Mouse (Mus musculus) ovary, postnatal 10 days (tissue): ENCODE measurements at regions not wholly inside any gene's neighbourhood (a gene's known extent, or its start where the extent isn't known, plus 50 kb on each side); places are given as distances from the start of the nearest gene placed in this dataset.

Experiments used
- DNase-seq: peaks from one replicate; pipeline ENCODE4 v3.0.0; 2022; ENCODE audit warnings: low spot score

GRCm38 (mm10) chr12:110332616-110333154 is 53.8 kb downstream of the Dio3 start:
- DNase-seq = no peak

GRCm38 (mm10) chr12:110334609-110335008 is 55.7 kb downstream of the Dio3 start:
- no peak for DNase-seq

- DNase-seq = no peak
Observed at GRCm38 (mm10) chr12:110344280-110344827, 65.5 kb downstream of the Dio3 start.

- DNase-seq = no peak
Observed at GRCm38 (mm10) chr12:110349621-110350020, 70.8 kb downstream of the Dio3 start.

GRCm38 (mm10) chr12:110355851-110356250 is 77.0 kb downstream of the Dio3 start:
- no peak for DNase-seq

- DNase-seq = no peak
Observed at GRCm38 (mm10) chr12:110367102-110367501, 79.8 kb upstream of the Ppp2r5c start.

GRCm38 (mm10) chr12:110367822-110368221 is 79.1 kb upstream of the Ppp2r5c start:
- no peak for DNase-seq

- DNase-seq = no peak
Observed at GRCm38 (mm10) chr12:110371886-110372690, 74.8 kb upstream of the Ppp2r5c start.

- no peak for DNase-seq
Observed at GRCm38 (mm10) chr12:110372986-110373385, 73.9 kb upstream of the Ppp2r5c start.

- peak; percentile 86 for DNase-seq
Observed at GRCm38 (mm10) chr12:110373408-110374065, 73.4 kb upstream of the Ppp2r5c start.

- no peak for DNase-seq
Observed at GRCm38 (mm10) chr12:110375139-110375538, 71.8 kb upstream of the Ppp2r5c start.

- DNase-seq = no peak
Observed at GRCm38 (mm10) chr12:110376062-110376837, 70.7 kb upstream of the Ppp2r5c start.

- no peak for DNase-seq
Observed at GRCm38 (mm10) chr12:110376838-110377150, 70.1 kb upstream of the Ppp2r5c start.

GRCm38 (mm10) chr12:110377306-110377705 is 69.6 kb upstream of the Ppp2r5c start:
- no peak for DNase-seq

GRCm38 (mm10) chr12:110377734-110378133 is 69.2 kb upstream of the Ppp2r5c start:
- DNase-seq = no peak

GRCm38 (mm10) chr12:110378302-110378701 is 68.6 kb upstream of the Ppp2r5c start:
- DNase-seq = no peak

- no peak for DNase-seq
Observed at GRCm38 (mm10) chr12:110379721-110380120, 67.2 kb upstream of the Ppp2r5c start.

GRCm38 (mm10) chr12:110380831-110381750 is 65.8 kb upstream of the Ppp2r5c start:
- DNase-seq = no peak

- DNase-seq = no peak
Observed at GRCm38 (mm10) chr12:110385031-110385430, 61.9 kb upstream of the Ppp2r5c start.

GRCm38 (mm10) chr12:110385801-110386599 is 60.9 kb upstream of the Ppp2r5c start:
- DNase-seq = no peak
